Mouse (Mus musculus): ENCODE measurements around the gene Gm3055. TPM values are rescaled to one million over a fixed set of nuclear protein-coding genes. Genes with fewer than 3 reads are reported as not detected.
"Not testable (repeated sequence)": the region's sequence is repeated elsewhere in the genome, so short reads cannot be mapped to it uniquely, and the experiment has no call there.

The Gm3055 gene
- polyA plus RNA-seq (2012; ENCODE audit: insufficient read depth, insufficient read length, low replicate concordance, missing spikeins), result not detected in 2 replicates

- not testable (repeated sequence) for H3K27ac ChIP-seq (ENCODE audit: insufficient read depth, low read depth, low read length); H3K4me1 ChIP-seq (ENCODE audit: control insufficient read depth, insufficient read depth, low read length); H3K4me3 ChIP-seq (ENCODE audit: insufficient read depth, low read depth, low read length)
- no CpG with 5 or more reads among the region's 43 CpGs for WGBS
Measured at GRCm38 (mm10) chr10:81770506-81771403, at the start of gene Gm3055. Gene Gm3055 (minus strand): TSS chr10:81771161.

- 36% methylated on average over 17 of the region's 20 CpGs for WGBS
- not testable (repeated sequence) for H3K4me1 ChIP-seq (ENCODE audit: control insufficient read depth, insufficient read depth, low read length); H3K27ac ChIP-seq (ENCODE audit: insufficient read depth, low read depth, low read length); H3K4me3 ChIP-seq (ENCODE audit: insufficient read depth, low read depth, low read length)
Measured at GRCm38 (mm10) chr10:81811899-81812298, 40.9 kb upstream of the Gm3055 start, which contains the start of gene Gm4767. Gene Gm4767 (plus strand): TSS chr10:81812186.

GRCm38 (mm10) chr10:81771404-81771777, 430 bp upstream of the Gm3055 start:
- H3K4me1 ChIP-seq (ENCODE audit: control insufficient read depth, insufficient read depth, low read length); H3K4me3 ChIP-seq (ENCODE audit: insufficient read depth, low read depth, low read length); H3K27ac ChIP-seq (ENCODE audit: insufficient read depth, low read depth, low read length): not testable (repeated sequence)
- WGBS, result no CpG with 5 or more reads among the region's 3 CpGs

- not testable (repeated sequence) for H3K4me3 ChIP-seq (ENCODE audit: insufficient read depth, low read depth, low read length); H3K27ac ChIP-seq (ENCODE audit: insufficient read depth, low read depth, low read length); H3K4me1 ChIP-seq (ENCODE audit: control insufficient read depth, insufficient read depth, low read length)
- no CpG with 5 or more reads among the region's 46 CpGs for WGBS
Measured at GRCm38 (mm10) chr10:81704531-81705301, 66.2 kb downstream of the Gm3055 start, which contains the start of gene Zfp433. Gene Zfp433 (plus strand): TSS chr10:81704825.

Other genes with a start within 250 kb of the Gm3055 start
- gene Gna15, start 246.9 kb downstream of the Gm3055 start, polyA plus RNA-seq (2012; ENCODE audit: insufficient read depth, insufficient read length, low replicate concordance, missing spikeins), result not detected in 2 replicates
- not detected in 2 replicates for gene Gna11, start 226.0 kb downstream of the Gm3055 start, polyA plus RNA-seq (2012; ENCODE audit: insufficient read depth, insufficient read length, low replicate concordance, missing spikeins)
- 1,500 TPM in 1 of 2 replicates, not detected in the other for gene Aes, start 211.7 kb downstream of the Gm3055 start, polyA plus RNA-seq (2012; ENCODE audit: insufficient read depth, insufficient read length, low replicate concordance, missing spikeins)
- not detected in 2 replicates for gene Tle2, start 196.6 kb downstream of the Gm3055 start, polyA plus RNA-seq (2012; ENCODE audit: insufficient read depth, insufficient read length, low replicate concordance, missing spikeins)
- not detected in 2 replicates for gene Tle6, start 170.1 kb downstream of the Gm3055 start, polyA plus RNA-seq (2012; ENCODE audit: insufficient read depth, insufficient read length, low replicate concordance, missing spikeins)
- not detected in 2 replicates for gene BC025920, start 164.9 kb downstream of the Gm3055 start, polyA plus RNA-seq (2012; ENCODE audit: insufficient read depth, insufficient read length, low replicate concordance, missing spikeins)
- not detected in 2 replicates for gene Sirt6, start 143.4 kb downstream of the Gm3055 start, polyA plus RNA-seq (2012; ENCODE audit: insufficient read depth, insufficient read length, low replicate concordance, missing spikeins)
- not detected in 2 replicates for gene Ankrd24, start 142.6 kb downstream of the Gm3055 start, polyA plus RNA-seq (2012; ENCODE audit: insufficient read depth, insufficient read length, low replicate concordance, missing spikeins)
- not detected in 2 replicates for gene Gm10778, start 122.1 kb downstream of the Gm3055 start, polyA plus RNA-seq (2012; ENCODE audit: insufficient read depth, insufficient read length, low replicate concordance, missing spikeins)
- not detected in 2 replicates for gene Zfp433, start 66.3 kb downstream of the Gm3055 start, polyA plus RNA-seq (2012; ENCODE audit: insufficient read depth, insufficient read length, low replicate concordance, missing spikeins)
- not detected in 2 replicates for gene Gm4767, start 41.0 kb upstream of the Gm3055 start, polyA plus RNA-seq (2012; ENCODE audit: insufficient read depth, insufficient read length, low replicate concordance, missing spikeins)
- not detected in 2 replicates for gene Gm32687, start 92.8 kb upstream of the Gm3055 start, polyA plus RNA-seq (2012; ENCODE audit: insufficient read depth, insufficient read length, low replicate concordance, missing spikeins)
- gene Zfp781, start 159.3 kb upstream of the Gm3055 start, polyA plus RNA-seq (2012; ENCODE audit: insufficient read depth, insufficient read length, low replicate concordance, missing spikeins), result not detected in 2 replicates